Comparison of ENCODE assay signal across 35 mouse cellular contexts in the genomic region with DNA sequence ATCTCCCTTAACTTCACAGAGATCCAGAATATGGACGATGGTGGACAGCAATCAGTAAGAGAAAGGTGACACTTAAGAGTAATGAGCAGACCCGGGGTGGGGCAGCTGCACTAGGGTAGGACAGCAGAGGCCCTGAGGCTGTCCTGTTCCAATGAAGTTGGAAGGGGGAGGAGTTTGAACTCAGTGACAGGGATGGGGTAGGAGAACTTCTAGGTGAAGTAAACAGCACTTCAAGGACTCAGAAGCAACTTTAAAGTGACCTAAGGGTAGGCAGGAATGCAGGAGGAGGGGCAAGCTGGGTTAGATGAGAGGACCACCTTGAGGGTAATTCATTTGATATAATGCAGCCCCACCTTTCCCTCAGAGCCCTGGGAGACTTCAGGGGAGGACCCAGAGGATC. TPM values are rescaled to one million over a fixed set of nuclear protein-coding genes. Genes with fewer than 3 reads are reported as not detected.
DNase-seq lines count a peak whose midpoint lies in the region; ATAC-seq and TF ChIP-seq lines count a peak whose summit lies in the region.
"Had no signal": no experiment of that assay in that cellular context is flagged by ENCODE, and none has a peak within 500 bp of the region (broad histone marks: within the 10 kb centered on the region; RNA-seq: fewer than 3 reads in every experiment).

No protein-coding gene starts in this region.

- 20% methylated on average over 2 of the region's 2 CpGs for WGBS in intestine, embryonic 16.5 days
- WGBS in midbrain, embryonic 11.5 days: 56% methylated on average over 2 of the region's 2 CpGs

- no peaks in the 10 kb centered on the region for H3K27me3 ChIP-seq in MEL (ENCODE audit: control insufficient read depth in 1 of 2, insufficient read depth in 2 of 2, low read length in 2 of 2)
- H3K27me3 ChIP-seq in intestine, embryonic 16.5 days (replicated peaks; ENCODE audit: control insufficient read depth, insufficient read depth, low read length): no peaks in the 10 kb centered on the region
- no peaks in the 10 kb centered on the region for H3K27me3 ChIP-seq in midbrain, embryonic 11.5 days (ENCODE audit: control insufficient read depth, insufficient read depth, low read length)
- H3K27me3 ChIP-seq: limb, embryonic 13.5 days; liver, embryonic 12.5 days; midbrain, embryonic 15.5 days had no signal

- H3K4me2 ChIP-seq in intestine, embryonic 16.5 days (ENCODE audit: low read depth, low read length): no peak overlapping the region
- H3K4me2 ChIP-seq in midbrain, embryonic 11.5 days: no peak overlapping the region
- H3K4me2 ChIP-seq: hindbrain, embryonic 14.5 days; limb, embryonic 13.5 days; liver, embryonic 12.5 days; midbrain, embryonic 15.5 days had no signal

- TF ChIP-seq POLR2A in MEL (IDR thresholded peaks at IDR 0.05; ENCODE audit: control insufficient read depth in 1 of 2, insufficient read depth in 1 of 2, low read depth in 1 of 2, low read length in 2 of 2, poor library complexity in 1 of 2): no peak

- H3K36me3 ChIP-seq in MEL (ENCODE audit: control insufficient read depth in 1 of 2, insufficient read depth in 2 of 2, low read length in 2 of 2): peaks cover 0 to 17% of the 10 kb centered on the region in 2 experiments; a peak in 2 of 4 replicates
- no peaks in the 10 kb centered on the region for H3K36me3 ChIP-seq in intestine, embryonic 16.5 days (ENCODE audit: control insufficient read depth, insufficient read depth, low read length)
- H3K36me3 ChIP-seq in midbrain, embryonic 11.5 days (ENCODE audit: control insufficient read depth, insufficient read depth, low read length): no peaks in the 10 kb centered on the region
- H3K36me3 ChIP-seq: heart, embryonic 10.5 days; limb, embryonic 13.5 days; liver, embryonic 12.5 days; midbrain, embryonic 15.5 days had no signal

- H3K79me2 ChIP-seq in MEL (ENCODE audit: control insufficient read depth, insufficient read depth, low read length, poor library complexity): no peaks in the 10 kb centered on the region

- no peaks in the 10 kb centered on the region for H3K9me3 ChIP-seq in MEL (replicated peaks; ENCODE audit: insufficient read depth, low read length)
- no peaks in the 10 kb centered on the region for H3K9me3 ChIP-seq in intestine, embryonic 16.5 days (ENCODE audit: control insufficient read depth, low read length)
- H3K9me3 ChIP-seq in midbrain, embryonic 11.5 days (ENCODE audit: control insufficient read depth, low read length): no peaks in the 10 kb centered on the region
- H3K9me3 ChIP-seq: heart, embryonic 10.5 days; limb, embryonic 13.5 days; liver, embryonic 12.5 days; midbrain, embryonic 15.5 days had no signal

- no peak for TF ChIP-seq CTCF in MEL (IDR thresholded peaks at IDR 0.05 in 2 of 3, conservative IDR thresholded peaks at IDR 0.05 in 1 of 3; ENCODE audit: control insufficient read depth in 1 of 3, insufficient read depth in 1 of 3, low read depth in 2 of 3, low read length in 3 of 3, poor library complexity in 1 of 3, severe bottlenecking in 1 of 3)

- no peak overlapping the region for H3K4me3 ChIP-seq in MEL (ENCODE audit: control insufficient read depth in 1 of 2, insufficient read depth in 1 of 2, low read depth in 2 of 2, low read length in 2 of 2)
- no peak overlapping the region for H3K4me3 ChIP-seq in intestine, embryonic 16.5 days (ENCODE audit: low read length)
- no peak overlapping the region for H3K4me3 ChIP-seq in midbrain, embryonic 11.5 days (ENCODE audit: low read depth, low read length)
- H3K4me3 ChIP-seq: heart, embryonic 10.5 days; left cerebral cortex, adult 2 months; limb, embryonic 13.5 days; liver, embryonic 12.5 days; midbrain, embryonic 15.5 days had no signal

- DNase-seq in adrenal gland, adult 2 months: peak; percentile 13
- DNase-seq in adrenal gland, postnatal 10 days: no peak
- DNase-seq in 3134 (ENCODE audit: extremely low read depth, insufficient read length, low spot score) (peak; percentile 33), MEL (ENCODE audit: low read depth, low spot score) (peak; percentile 26)
- no peak for DNase-seq in kidney, postnatal 10 days
- no peak for DNase-seq in spleen, adult 12 weeks (ENCODE audit: low spot score)
- no peak for DNase-seq in midbrain, embryonic 11.5 days (ENCODE audit: low spot score, missing footprints)
- DNase-seq: cerebellum, adult 8-10 months; cerebellum, postnatal 25 days; gastrocnemius, postnatal 14 days; kidney, adult 2 months; lung, adult 18-20 months; lung, postnatal 10 days; right cerebral cortex, postnatal 25 days; spleen, adult 18-20 months; thymus, adult 18-20 months; thymus, postnatal 25 days had no signal

- TF ChIP-seq RAD21 in MEL (IDR thresholded peaks at IDR 0.05; ENCODE audit: low read depth, low read length): no peak

- H3K9ac ChIP-seq in MEL (ENCODE audit: control insufficient read depth, low read depth, low read length, poor library complexity, severe bottlenecking): no peak overlapping the region
- H3K9ac ChIP-seq in intestine, embryonic 16.5 days (ENCODE audit: low read depth, low read length): no peak overlapping the region
- H3K9ac ChIP-seq in midbrain, embryonic 11.5 days (ENCODE audit: low read length): no peak overlapping the region
- H3K9ac ChIP-seq: hindbrain, embryonic 14.5 days; limb, embryonic 13.5 days; liver, embryonic 12.5 days; midbrain, embryonic 15.5 days had no signal

- 0 out of 2 replicates have a peak, but pooled peaks have one; percentile 21 for ATAC-seq in intestine, embryonic 16.5 days
- no peak for ATAC-seq in midbrain, embryonic 11.5 days (ENCODE audit: low FRiP score)
- ATAC-seq: forebrain, embryonic 14.5 days; liver, embryonic 12.5 days; midbrain, embryonic 15.5 days had no signal

- H3K4me1 ChIP-seq in MEL (ENCODE audit: control insufficient read depth in 1 of 2, insufficient read depth in 2 of 2, low read length in 2 of 2): peaks cover 9 to 24% of the 10 kb centered on the region in 2 experiments
- peaks cover 2% of the 10 kb centered on the region; the same call in 1 of the 2 replicates for H3K4me1 ChIP-seq in intestine, embryonic 16.5 days (ENCODE audit: control insufficient read depth, insufficient read depth, low read length)
- no peaks in the 10 kb centered on the region for H3K4me1 ChIP-seq in midbrain, embryonic 11.5 days (ENCODE audit: control insufficient read depth, insufficient read depth, low read length)
- H3K4me1 ChIP-seq: limb, embryonic 13.5 days; midbrain, embryonic 15.5 days had no signal

- H3K27ac ChIP-seq in MEL (ENCODE audit: control insufficient read depth, low read depth, low read length): no peak overlapping the region
- no peak overlapping the region for H3K27ac ChIP-seq in intestine, embryonic 16.5 days (ENCODE audit: low read length)
- no peak overlapping the region for H3K27ac ChIP-seq in midbrain, embryonic 11.5 days (ENCODE audit: low read depth, low read length)
- H3K27ac ChIP-seq: heart, embryonic 10.5 days; hindbrain, embryonic 14.5 days; kidney, postnatal 0 days; left cerebral cortex, adult 2 months; limb, embryonic 13.5 days; liver, embryonic 12.5 days; midbrain, embryonic 15.5 days; stomach, postnatal 0 days had no signal

- no peak for TF ChIP-seq EP300 in MEL (IDR thresholded peaks at IDR 0.05; ENCODE audit: low read depth in 1 of 2, low read length in 2 of 2)

TF ChIP-seq in MEL, 35 proteins besides CTCF, POLR2A, EP300 and RAD21:
- TF ChIP-seq E2F4 (IDR thresholded peaks at IDR 0.05; ENCODE audit: borderline replicate concordance, low read depth, low read length): no peak
- no peak for TF ChIP-seq UBTF (IDR thresholded peaks at IDR 0.05; ENCODE audit: borderline replicate concordance, insufficient read depth, low read depth, low read length)
- TF ChIP-seq ZMIZ1 (IDR thresholded peaks at IDR 0.05; ENCODE audit: low read depth, low read length): no peak
- no peak for TF ChIP-seq POLR2AphosphoS2 (IDR thresholded peaks at IDR 0.05; ENCODE audit: low read length)
- no peak for TF ChIP-seq USF2 (IDR thresholded peaks at IDR 0.05; ENCODE audit: borderline replicate concordance in 1 of 2, insufficient read depth in 1 of 2, low read depth in 1 of 2, low read length in 2 of 2)
- TF ChIP-seq SIN3A (IDR thresholded peaks at IDR 0.05; ENCODE audit: low read length): no peak
- no peak for TF ChIP-seq MAZ (IDR thresholded peaks at IDR 0.05; ENCODE audit: low read depth, low read length)

RNA-seq across cellular contexts. Expression of gene Serpinb9b, which starts 0.9 kb away (rescaled TPM):
- total RNA-seq in adrenal gland, adult 2 months (2021): under 1 TPM; 0.09 to 0.17 TPM
- polyA plus RNA-seq in adrenal gland, adult 2 months (2012; rRNA removed): 0.04 TPM in 1 of 2 replicates, not detected in the other
- not detected for total RNA-seq in adrenal gland, postnatal 10 days (2021)
- total RNA-seq in MEL (2012; rRNA removed): 1.5 and 2.3 TPM in 2 replicates
- polyA plus RNA-seq in MEL (2012; ENCODE audit: insufficient read depth in 1 of 2, insufficient read length in 2 of 2, low read depth in 1 of 2, low replicate concordance in 2 of 2, missing spikeins in 1 of 2): 1 to 10 TPM in 1 of 2 experiments, not detected in 1; 3.9 TPM
- 0.16 and 0.32 TPM in 2 replicates for polyA plus RNA-seq in intestine, embryonic 16.5 days (2015; fragmentation: Nextera tagmentation; extraction: Ambion mirVana)
- polyA plus RNA-seq in midbrain, embryonic 11.5 days (2014; fragmentation: Nextera tagmentation; extraction: Ambion mirVana): 0.12 TPM in 1 of 2 replicates, not detected in the other
- total RNA-seq: gastrocnemius, postnatal 14 days; granulocyte monocyte progenitor cell, adult 5-6 weeks; hematopoietic stem cell, adult 5-6 weeks; layer of hippocampus, adult 18-20 months; layer of hippocampus, postnatal 14 days; left cerebral cortex, postnatal 25 days had no signal
- polyA plus RNA-seq: limb, embryonic 13.5 days; liver, embryonic 12.5 days had no signal

RNA-seq across cellular contexts. Expression of gene Serpinb9, which starts 25.1 kb away (rescaled TPM):
- 10 to 100 TPM; 19.0 to 19.4 TPM for total RNA-seq in adrenal gland, adult 2 months (2021)
- 3.0 TPM in 2 replicates for polyA plus RNA-seq in adrenal gland, adult 2 months (2012; rRNA removed)
- total RNA-seq in adrenal gland, postnatal 10 days (2021): 10 to 100 TPM; 12.9 to 16.3 TPM
- 1.6 and 2.1 TPM in 2 replicates for total RNA-seq in MEL (2012; rRNA removed)
- polyA plus RNA-seq in MEL (2012; ENCODE audit: insufficient read depth in 1 of 2, insufficient read length in 2 of 2, low read depth in 1 of 2, low replicate concordance in 2 of 2, missing spikeins in 1 of 2): 1 to 10 TPM in 1 of 2 experiments, not detected in 1; 2.9 TPM
- 7.3 and 7.4 TPM in 2 replicates for polyA plus RNA-seq in intestine, embryonic 16.5 days (2015; fragmentation: Nextera tagmentation; extraction: Ambion mirVana)
- polyA plus RNA-seq in midbrain, embryonic 11.5 days (2014; fragmentation: Nextera tagmentation; extraction: Ambion mirVana): 0.63 and 1.2 TPM in 2 replicates

RNA-seq across cellular contexts. Expression of gene Serpinb1b, which starts 50.2 kb away (rescaled TPM):
- total RNA-seq in adrenal gland, adult 2 months (2021): under 1 TPM in 1 of 2 experiments, not detected in 1; 0.17 TPM
- polyA plus RNA-seq in adrenal gland, adult 2 months (2012; rRNA removed): 0.10 and 0.35 TPM in 2 replicates
- under 1 TPM; 0.24 to 0.27 TPM for total RNA-seq in adrenal gland, postnatal 10 days (2021)
- not detected in 2 replicates for total RNA-seq in MEL (2012; rRNA removed)
- not detected for polyA plus RNA-seq in MEL (2012; ENCODE audit: insufficient read depth in 1 of 2, insufficient read length in 2 of 2, low read depth in 1 of 2, low replicate concordance in 2 of 2, missing spikeins in 1 of 2)
- 0.15 and 0.18 TPM in 2 replicates for polyA plus RNA-seq in intestine, embryonic 16.5 days (2015; fragmentation: Nextera tagmentation; extraction: Ambion mirVana)
- 0.10 and 0.25 TPM in 2 replicates for polyA plus RNA-seq in midbrain, embryonic 11.5 days (2014; fragmentation: Nextera tagmentation; extraction: Ambion mirVana)
- total RNA-seq: granulocyte monocyte progenitor cell, adult 5-6 weeks; hematopoietic stem cell, adult 5-6 weeks; neutrophil, adult 5-6 weeks had no signal
- polyA plus RNA-seq: heart, embryonic 10.5 days; heart, postnatal 0 days; kidney, adult 2 months; kidney, postnatal 0 days; liver, embryonic 12.5 days; neural tube, embryonic 11.5 days had no signal

Comparison
In these comparisons a context has a peak if more than half of its experiments do, and no peak if none do; other contexts are left out.
1. DNase-seq: peak in adrenal gland, adult 2 months (single experiment), 3134 (single experiment) and MEL (single experiment); none in adrenal gland, postnatal 10 days (single experiment), kidney, postnatal 10 days (single experiment), spleen, adult 12 weeks (single experiment) and midbrain, embryonic 11.5 days (single experiment).